Mouse (Mus musculus) liver, embryonic 14.5 days (tissue): ENCODE data around the gene Ttc29.
A peak's percentile ranks its signal among the peaks of the same experiment; 100 is the strongest.

ENCODE experiments used
- CTCF ChIP-seq: IDR thresholded peaks from 2 replicates; pipeline ENCODE4 v1.5.1; 2016; ENCODE audit warnings: antibody characterized with exemption, low read depth, control low read depth
- EP300 ChIP-seq: IDR thresholded peaks from 2 replicates; pipeline ENCODE4 v1.6.1; 2016; ENCODE audit warnings: antibody characterized with exemption, low read depth

- TF ChIP-seq EP300, result no peak
- peak; percentile 46; the same call in 1 of the 2 replicates for TF ChIP-seq CTCF
Measured at GRCm38 (mm10) chr8:78204229-78204628, 8.9 kb upstream of the Ttc29 start.
